Mouse (Mus musculus) midbrain, embryonic 13.5 days (tissue): ENCODE data around the gene Nrtn. TPM values are rescaled to one million over a fixed set of nuclear protein-coding genes. Genes with fewer than 3 reads are reported as not detected.
A peak's percentile ranks its signal among the peaks of the same experiment; 100 is the strongest.

Source experiments
- ATAC-seq: fragments of 200-750 bp; cut with Nextera tagmentation; 2 replicates; pipeline ENCODE4 v1.8.0; 2017; ENCODE audit warnings: mild to moderate bottlenecking, moderate TSS enrichment, moderate library complexity
- H3K27ac ChIP-seq: fragments of 300-500 bp; sonication (generic); 2 replicates; pipeline ENCODE4 v1.5.1; 2015; ENCODE audit warnings: inconsistent platforms, mild to moderate bottlenecking, moderate library complexity
- H3K27me3 ChIP-seq: fragments of 300-500 bp; sonication (generic); 2 replicates; pipeline ENCODE4 v1.6.1; 2015; ENCODE audit warnings: mild to moderate bottlenecking, inconsistent platforms
- H3K36me3 ChIP-seq: fragments of 300-500 bp; sonication (generic); 2 replicates; pipeline ENCODE4 v1.6.1; 2015; ENCODE audit warnings: mild to moderate bottlenecking, inconsistent platforms
- H3K4me1 ChIP-seq: fragments of 300-500 bp; sonication (generic); replicated peaks from 2 replicates; pipeline ENCODE4 v1.6.1; 2015; ENCODE audit warnings: inconsistent platforms
- H3K4me2 ChIP-seq: fragments of 300-500 bp; sonication (generic); replicated peaks from 2 replicates; pipeline ENCODE4 v1.6.1; 2015; ENCODE audit warnings: moderate library complexity, mild to moderate bottlenecking, inconsistent platforms
- H3K4me3 ChIP-seq: fragments of 300-500 bp; sonication (generic); replicated peaks from 2 replicates; pipeline ENCODE4 v1.5.1; 2015; ENCODE audit warnings: mild to moderate bottlenecking, inconsistent platforms
- H3K9ac ChIP-seq: fragments of 300-500 bp; sonication (generic); replicated peaks from 2 replicates; pipeline ENCODE4 v1.6.1; 2015; ENCODE audit warnings: mild to moderate bottlenecking, inconsistent platforms
- H3K9me3 ChIP-seq: fragments of 300-500 bp; sonication (generic); 2 replicates; pipeline ENCODE4 v1.6.1; 2016; ENCODE audit warnings: mild to moderate bottlenecking, inconsistent platforms
- WGBS: fragments of 180-500 bp; shearing (Covaris S2); methylation state at CpG from one replicate; pipeline ENCODE4 v1.1.7; 2015; 5-methylcytosine and 5-hydroxymethylcytosine counted together
- polyA plus RNA-seq: library from polyadenylated mRNA; unstranded; fragments of >200 nt; fragmentation: Nextera tagmentation; extraction: Ambion mirVana; gene quantifications from 2 replicates; pipeline ENCODE4 v1.2.1, GENCODE M21; 2015

Nrtn gene
- 2.9 and 4.0 TPM in 2 replicates for polyA plus RNA-seq

- H3K9me3 ChIP-seq = no peaks in the 10 kb centered on the region; the same call in 1 of the 2 replicates
- H3K4me2 ChIP-seq = peak within 1 kb of the TSS; percentile 73
- ATAC-seq = peak; percentile 16
- H3K36me3 ChIP-seq = no peaks in the 10 kb centered on the region
- WGBS = under 1% methylated on average over 47 of the region's 48 CpGs
- H3K27me3 ChIP-seq = peaks cover 89% of the 10 kb centered on the region
- no peak within 1 kb of the TSS for H3K27ac ChIP-seq
- peaks cover 23% of the 10 kb centered on the region for H3K4me1 ChIP-seq
- H3K9ac ChIP-seq = peak within 1 kb of the TSS; percentile 64
- H3K4me3 ChIP-seq = peak within 1 kb of the TSS; percentile 45
Measured at GRCm38 (mm10) chr17:56757416-56758123, at the start of gene Nrtn. TSS of gene Nrtn (minus strand) at chr17:56757530.

- Histone ChIP-seq H3K36me3 (peaks cover 8% of the 10 kb centered on the region), H3K4me3 (no peak overlapping the region), H3K9ac (no peak overlapping the region), H3K9me3 (no peaks in the 10 kb centered on the region), H3K27me3 (0 out of 2 replicates have a peak, but pooled peaks cover 3% of the 10 kb centered on the region), H3K4me2 (no peak overlapping the region), H3K4me1 (peaks cover 20% of the 10 kb centered on the region), H3K27ac (no peak overlapping the region)
- no peak for ATAC-seq
- WGBS = 97% methylated on average over 1 of the region's 1 CpGs
Measured at GRCm38 (mm10) chr17:56805784-56806183, 48.5 kb upstream of the Nrtn start.

DNA sequence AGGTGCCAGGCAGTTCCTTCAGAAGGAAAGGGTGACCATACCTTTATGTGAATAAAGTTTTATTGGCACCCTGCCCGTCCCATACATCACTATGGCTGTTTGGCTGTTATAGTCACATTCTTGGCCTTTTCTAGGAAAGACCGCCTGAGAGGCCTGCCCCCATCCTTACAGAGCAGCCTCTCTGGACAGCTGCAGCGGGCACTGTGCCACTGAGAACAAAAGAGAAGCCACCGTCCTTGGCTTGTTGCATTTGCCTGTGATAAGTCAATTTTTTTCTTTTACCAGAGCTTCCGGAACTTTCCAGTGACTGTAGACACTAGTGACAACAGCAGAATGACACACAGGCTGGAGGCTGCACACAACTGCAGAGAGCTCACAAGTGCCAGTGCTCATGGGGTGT, 47.6 kb upstream of the Nrtn start:
- Histone ChIP-seq H3K36me3 (peaks cover 8% of the 10 kb centered on the region), H3K4me2 (no peak overlapping the region), H3K27me3 (0 out of 2 replicates have a peak, but pooled peaks cover 3% of the 10 kb centered on the region), H3K9ac (no peak overlapping the region), H3K4me1 (peaks cover 12% of the 10 kb centered on the region), H3K9me3 (no peaks in the 10 kb centered on the region), H3K27ac (no peak overlapping the region), H3K4me3 (no peak overlapping the region)
- 84% methylated on average over 5 of the region's 5 CpGs for WGBS
- no peak for ATAC-seq

DNA sequence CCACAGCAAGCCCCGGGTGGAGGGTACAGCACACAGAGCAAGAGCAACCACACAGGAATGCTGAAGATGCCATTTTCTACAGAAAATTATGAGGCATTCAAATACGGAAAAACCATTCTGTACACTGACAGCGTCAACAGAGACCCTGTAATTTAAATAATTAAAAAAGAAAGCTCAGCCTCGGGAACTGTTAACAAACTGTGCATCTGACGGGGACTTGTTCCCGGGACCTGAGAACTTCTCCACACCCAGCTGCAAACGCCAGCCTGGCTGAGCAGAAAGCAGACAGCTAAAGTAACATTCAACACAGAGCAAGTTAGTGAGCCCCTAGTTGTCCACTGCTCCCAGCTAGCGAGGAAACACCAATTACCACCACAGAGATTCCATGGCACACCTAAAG, 44.7 kb upstream of the Nrtn start:
- ATAC-seq = no peak
- Histone ChIP-seq H3K4me1 (no peaks in the 10 kb centered on the region), H3K27me3 (no peaks in the 10 kb centered on the region), H3K36me3 (peaks cover 8% of the 10 kb centered on the region), H3K4me2 (no peak overlapping the region), H3K9ac (no peak overlapping the region), H3K27ac (no peak overlapping the region), H3K9me3 (no peaks in the 10 kb centered on the region), H3K4me3 (no peak overlapping the region)
- WGBS = 84% methylated on average over 8 of the region's 8 CpGs

GRCm38 (mm10) chr17:56799276-56799675, 41.9 kb upstream of the Nrtn start:
- 82% methylated on average over 3 of the region's 3 CpGs for WGBS
- Histone ChIP-seq H3K9ac (no peak overlapping the region), H3K36me3 (peaks cover 8% of the 10 kb centered on the region), H3K4me1 (no peaks in the 10 kb centered on the region), H3K4me2 (no peak overlapping the region), H3K27ac (no peak overlapping the region), H3K27me3 (no peaks in the 10 kb centered on the region), H3K4me3 (no peak overlapping the region), H3K9me3 (no peaks in the 10 kb centered on the region)
- ATAC-seq = no peak

- Histone ChIP-seq H3K36me3 (no peaks in the 10 kb centered on the region), H3K9me3 (no peaks in the 10 kb centered on the region), H3K27ac (no peak overlapping the region), H3K4me2 (no peak overlapping the region), H3K27me3 (no peaks in the 10 kb centered on the region), H3K9ac (no peak overlapping the region), H3K4me1 (no peaks in the 10 kb centered on the region), H3K4me3 (no peak overlapping the region)
- WGBS = 72% methylated on average over 6 of the region's 6 CpGs
- ATAC-seq = no peak
Measured at GRCm38 (mm10) chr17:56793614-56794319, 36.4 kb upstream of the Nrtn start.

DNA sequence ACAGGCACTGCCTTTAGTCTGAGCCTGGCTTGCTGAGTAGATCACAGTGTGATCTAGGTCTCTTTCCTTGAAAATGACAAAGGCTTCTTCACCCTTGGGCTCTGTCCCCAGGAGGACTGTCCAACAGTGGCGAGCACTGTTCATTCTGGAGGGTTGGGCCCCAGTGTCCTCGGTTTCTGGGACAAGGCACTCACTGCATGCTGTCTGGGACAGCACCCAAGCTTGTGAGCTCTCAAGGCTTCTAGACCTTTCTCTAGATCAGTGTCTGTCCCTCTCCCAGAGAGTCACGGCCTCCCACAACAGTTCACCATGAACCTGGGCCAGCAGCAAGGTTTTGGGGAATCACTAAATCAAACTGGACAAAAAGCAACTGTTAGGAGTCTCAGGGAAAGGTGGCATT, 35.3 kb upstream of the Nrtn start:
- no peaks in the 10 kb centered on the region for H3K4me1 ChIP-seq
- no peak for ATAC-seq
- no peaks in the 10 kb centered on the region for H3K27me3 ChIP-seq
- 85% methylated on average over 3 of the region's 3 CpGs for WGBS
- H3K4me3 ChIP-seq = no peak overlapping the region
- H3K36me3 ChIP-seq = no peaks in the 10 kb centered on the region
- no peak overlapping the region for H3K9ac ChIP-seq
- H3K9me3 ChIP-seq = no peaks in the 10 kb centered on the region
- no peak overlapping the region for H3K4me2 ChIP-seq
- H3K27ac ChIP-seq = no peak overlapping the region

- ATAC-seq = no peak
- H3K4me2 ChIP-seq = no peak overlapping the region
- H3K9ac ChIP-seq = no peak overlapping the region
- no peaks in the 10 kb centered on the region for H3K9me3 ChIP-seq
- H3K36me3 ChIP-seq = peaks cover 5% of the 10 kb centered on the region; the same call in 1 of the 2 replicates
- no peaks in the 10 kb centered on the region for H3K27me3 ChIP-seq
- H3K4me3 ChIP-seq = no peak overlapping the region
- WGBS = 91% methylated on average over 6 of the region's 6 CpGs
- H3K4me1 ChIP-seq = no peaks in the 10 kb centered on the region
- no peak overlapping the region for H3K27ac ChIP-seq
Measured at GRCm38 (mm10) chr17:56789286-56789685, 32.0 kb upstream of the Nrtn start.

- Histone ChIP-seq H3K36me3 (peaks cover 9% of the 10 kb centered on the region; the same call in 1 of the 2 replicates), H3K4me2 (no peak overlapping the region), H3K4me3 (no peak overlapping the region), H3K4me1 (no peaks in the 10 kb centered on the region), H3K9ac (no peak overlapping the region), H3K27me3 (no peaks in the 10 kb centered on the region), H3K9me3 (no peaks in the 10 kb centered on the region), H3K27ac (no peak overlapping the region)
- ATAC-seq = no peak
- WGBS = 83% methylated on average over 3 of the region's 3 CpGs
Measured at GRCm38 (mm10) chr17:56788886-56789285, 31.6 kb upstream of the Nrtn start.

- Histone ChIP-seq H3K4me2 (no peak overlapping the region), H3K9me3 (no peaks in the 10 kb centered on the region), H3K27me3 (no peaks in the 10 kb centered on the region), H3K9ac (no peak overlapping the region), H3K36me3 (peaks cover 23% of the 10 kb centered on the region), H3K4me3 (no peak overlapping the region), H3K27ac (no peak overlapping the region), H3K4me1 (0 out of 2 replicates have a peak, but pooled peaks cover 3% of the 10 kb centered on the region)
- no peak for ATAC-seq
- 88% methylated on average over 13 of the region's 13 CpGs for WGBS
Measured at GRCm38 (mm10) chr17:56780291-56780978, 23.1 kb upstream of the Nrtn start.

DNA sequence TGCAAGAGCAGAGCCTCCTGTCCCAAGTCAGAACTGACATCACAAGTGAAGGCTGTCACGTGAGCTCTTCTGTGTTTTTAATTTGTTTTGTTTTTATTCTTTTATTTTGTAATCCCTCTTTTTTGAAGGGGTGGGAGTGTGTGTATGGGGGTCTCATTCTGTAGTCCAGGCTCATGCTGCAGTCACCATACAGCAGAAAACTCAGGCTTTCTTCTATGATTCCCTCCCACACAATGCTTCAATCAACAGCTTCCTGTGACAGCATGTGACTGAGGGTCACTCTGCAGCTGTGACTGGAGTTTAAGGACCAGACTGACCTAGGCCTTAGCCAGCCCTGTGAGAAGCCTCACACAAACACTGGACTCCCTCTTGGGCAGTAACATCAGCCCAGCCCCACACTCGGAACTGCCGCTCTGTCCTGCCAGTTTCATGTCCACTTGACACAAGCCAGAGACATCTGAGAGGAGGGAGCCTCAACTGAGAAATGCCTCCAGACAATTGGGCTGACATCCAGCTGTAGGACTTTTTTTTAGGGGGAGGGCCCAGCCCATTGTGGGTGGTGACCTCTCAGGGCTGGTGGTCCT, 21.5 kb upstream of the Nrtn start:
- Histone ChIP-seq H3K4me3 (no peak overlapping the region), H3K36me3 (peaks cover 18% of the 10 kb centered on the region), H3K4me2 (no peak overlapping the region), H3K9ac (no peak overlapping the region), H3K9me3 (no peaks in the 10 kb centered on the region), H3K27ac (no peak overlapping the region), H3K4me1 (0 out of 2 replicates have a peak, but pooled peaks cover 3% of the 10 kb centered on the region), H3K27me3 (no peaks in the 10 kb centered on the region)
- ATAC-seq = no peak
- WGBS = 32% methylated on average over 3 of the region's 3 CpGs

DNA sequence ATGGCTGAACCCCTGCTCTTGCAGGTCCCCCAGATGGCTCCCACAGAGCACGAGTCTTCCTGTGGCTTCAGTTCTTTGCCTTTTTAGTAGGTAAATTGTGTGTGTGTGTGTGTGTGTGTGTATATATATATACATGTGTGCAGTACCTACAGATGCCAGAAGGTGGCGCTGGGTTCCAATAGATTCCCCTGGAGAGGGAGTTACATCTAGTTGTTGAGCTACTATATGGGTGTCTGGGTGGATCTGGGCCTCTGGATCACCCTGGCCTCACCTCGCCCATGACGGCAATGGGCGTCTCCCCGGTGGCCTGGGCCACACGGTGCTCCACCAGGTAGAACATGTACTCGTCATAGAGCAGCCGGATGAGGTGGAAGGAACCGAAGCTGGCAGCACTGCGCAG, 20.2 kb upstream of the Nrtn start:
- Histone ChIP-seq H3K4me1 (0 out of 2 replicates have a peak, but pooled peaks cover 3% of the 10 kb centered on the region), H3K4me2 (no peak overlapping the region), H3K9me3 (no peaks in the 10 kb centered on the region), H3K4me3 (no peak overlapping the region), H3K27ac (no peak overlapping the region), H3K36me3 (peaks cover 15% of the 10 kb centered on the region), H3K9ac (no peak overlapping the region), H3K27me3 (no peaks in the 10 kb centered on the region)
- no peak for ATAC-seq
- 91% methylated on average over 11 of the region's 11 CpGs for WGBS
